ENCODE assay signal across 13 mouse cellular contexts in the genomic region with DNA sequence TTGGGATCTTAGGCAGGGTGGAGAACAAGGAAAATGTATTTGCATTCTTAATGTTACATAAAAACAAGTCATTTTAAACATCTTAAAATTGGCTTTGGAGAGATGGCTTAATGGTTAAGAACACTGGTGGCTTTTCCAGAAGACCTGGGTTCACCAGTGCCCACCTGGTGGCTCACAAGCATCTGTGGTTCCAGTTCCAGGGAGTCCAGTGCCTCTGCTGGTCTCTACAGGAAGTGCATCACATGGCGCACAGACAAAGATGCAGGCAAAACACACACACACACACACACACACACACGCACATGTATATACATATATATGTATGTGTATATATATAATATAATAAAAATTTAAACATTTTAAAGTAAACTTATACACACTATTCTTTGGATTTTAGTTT. TPM values are rescaled to one million over a fixed set of nuclear protein-coding genes. Genes with fewer than 3 reads are reported as not detected.
DNase-seq lines count a peak whose midpoint lies in the region; ATAC-seq and TF ChIP-seq lines count a peak whose summit lies in the region.
"Had no signal": no experiment of that assay in that cellular context is flagged by ENCODE, and none has a peak within 500 bp of the region (broad histone marks: within the 10 kb centered on the region; RNA-seq: fewer than 3 reads in every experiment).

No protein-coding gene starts in this region.

- H3K27me3 ChIP-seq in heart, postnatal 0 days (ENCODE audit: control insufficient read depth, insufficient read depth, low read length) = no peaks in the 10 kb centered on the region
- H3K27me3 ChIP-seq: liver, embryonic 13.5 days had no signal

- no peaks in the 10 kb centered on the region for H3K9me3 ChIP-seq in heart, postnatal 0 days (replicated peaks; ENCODE audit: control insufficient read depth, low read length)
- H3K9me3 ChIP-seq: forebrain, embryonic 10.5 days; liver, embryonic 13.5 days had no signal

- no peak for TF ChIP-seq EP300 in heart, postnatal 0 days (IDR thresholded peaks at IDR 0.05; ENCODE audit: low read depth)

- no peak overlapping the region for H3K27ac ChIP-seq in heart, postnatal 0 days (ENCODE audit: low read depth)
- H3K27ac ChIP-seq: forebrain, embryonic 10.5 days; liver, embryonic 13.5 days had no signal

- H3K4me2 ChIP-seq in heart, postnatal 0 days (ENCODE audit: low read depth, low read length) = no peak overlapping the region
- H3K4me2 ChIP-seq: liver, embryonic 13.5 days had no signal

- TF ChIP-seq CTCF in heart, postnatal 0 days (IDR thresholded peaks at IDR 0.05; ENCODE audit: low read depth) = peak; percentile 5; the same call in 1 of the 2 replicates

- no peak overlapping the region for H3K4me3 ChIP-seq in heart, postnatal 0 days (ENCODE audit: low read depth, low read length)
- H3K4me3 ChIP-seq: forebrain, embryonic 10.5 days; liver, embryonic 13.5 days had no signal

- peaks cover 57% of the 10 kb centered on the region for H3K36me3 ChIP-seq in heart, postnatal 0 days (replicated peaks; ENCODE audit: control insufficient read depth, insufficient read depth, low read length)

- no peak for ATAC-seq in heart, postnatal 0 days (ENCODE audit: insufficient read depth, low read depth)
- ATAC-seq in frontal cortex, adult (ENCODE audit: low TSS enrichment) = no peak

- peaks cover 2% of the 10 kb centered on the region; the same call in 1 of the 2 replicates for H3K4me1 ChIP-seq in heart, postnatal 0 days (ENCODE audit: control insufficient read depth, insufficient read depth)

- WGBS in heart, postnatal 0 days = 98% methylated on average over 2 of the region's 2 CpGs

- no peak overlapping the region for H3K9ac ChIP-seq in heart, postnatal 0 days (replicated peaks; ENCODE audit: low read depth, low read length)
- H3K9ac ChIP-seq: liver, embryonic 13.5 days had no signal

- no peak for DNase-seq in heart, postnatal 0 days (ENCODE audit: low spot score)
- no peak for DNase-seq in heart, adult 8-10 months (ENCODE audit: low spot score)
- DNase-seq in 3T3-L1 (ENCODE audit: low read depth, low spot score) (peak; percentile 36), NIH3T3 (ENCODE audit: low read depth) (peak; percentile 34)
- DNase-seq in lung, postnatal 36 days = peak; percentile 26
- no peak for DNase-seq in embryo, embryonic 10 days (ENCODE audit: low spot score)
- no peak for DNase-seq in urinary bladder, postnatal 10 days (ENCODE audit: low spot score)
- DNase-seq: kidney, postnatal 25 days; liver, embryonic 13.5 days had no signal

RNA-seq across cellular contexts. Expression of gene Lrp2bp, which starts 5.0 kb away (rescaled TPM):
- 0.08 and 0.99 TPM in 2 replicates for total RNA-seq in heart, postnatal 0 days (2014; rRNA removed; ENCODE audit: low replicate concordance)
- 0.36 and 0.65 TPM in 2 replicates for polyA plus RNA-seq in heart, postnatal 0 days (2015; fragmentation: Nextera tagmentation; extraction: Ambion mirVana)
- total RNA-seq in heart, adult 8-10 months (2022) = 1 to 10 TPM in 3 of 4 experiments, under 1 TPM in 1; 0.78 to 2.2 (median 1.0) TPM

RNA-seq across cellular contexts. Expression of gene Ankrd37, which starts 11.4 kb away (rescaled TPM):
- 1.2 and 42.2 TPM in 2 replicates for total RNA-seq in heart, postnatal 0 days (2014; rRNA removed; ENCODE audit: low replicate concordance)
- polyA plus RNA-seq in heart, postnatal 0 days (2015; fragmentation: Nextera tagmentation; extraction: Ambion mirVana) = 10.2 and 14.3 TPM in 2 replicates
- 10 to 100 TPM in 1 of 4 experiments, 1 to 10 TPM in 3; 4.0 to 10.6 (median 6.6) TPM for total RNA-seq in heart, adult 8-10 months (2022)

RNA-seq across cellular contexts. Expression of gene Ufsp2, which starts 18.8 kb away (rescaled TPM):
- 16.9 and 47.4 TPM in 2 replicates for total RNA-seq in heart, postnatal 0 days (2014; rRNA removed; ENCODE audit: low replicate concordance)
- polyA plus RNA-seq in heart, postnatal 0 days (2015; fragmentation: Nextera tagmentation; extraction: Ambion mirVana) = 59.5 and 61.4 TPM in 2 replicates
- 10 to 100 TPM; 26.5 to 32.9 (median 27.4) TPM for total RNA-seq in heart, adult 8-10 months (2022)

RNA-seq across cellular contexts. Expression of gene 1700029J07Rik, which starts 19.1 kb away (rescaled TPM):
- not detected in 2 replicates for total RNA-seq in heart, postnatal 0 days (2014; rRNA removed; ENCODE audit: low replicate concordance)
- polyA plus RNA-seq in heart, postnatal 0 days (2015; fragmentation: Nextera tagmentation; extraction: Ambion mirVana) = 1.3 and 1.6 TPM in 2 replicates
- total RNA-seq in heart, adult 8-10 months (2022) = 1 to 10 TPM in 1 of 4 experiments, under 1 TPM in 3; 0.35 to 1.1 (median 0.58) TPM

RNA-seq across cellular contexts. Expression of gene Ccdc110, which starts 59.7 kb away (rescaled TPM):
- not detected in 2 replicates for total RNA-seq in heart, postnatal 0 days (2014; rRNA removed; ENCODE audit: low replicate concordance)
- polyA plus RNA-seq in heart, postnatal 0 days (2015; fragmentation: Nextera tagmentation; extraction: Ambion mirVana) = not detected in 2 replicates
- total RNA-seq in heart, adult 8-10 months (2022) = not detected
- polyA plus RNA-seq: heart, embryonic 16.5 days; liver, embryonic 13.5 days; neural tube, embryonic 11.5 days had no signal

Comparison
In these comparisons a context has a peak if more than half of its experiments do, and no peak if none do; other contexts are left out.
1. DNase-seq: peak in 3T3-L1 (single experiment), NIH3T3 (single experiment) and lung, postnatal 36 days (single experiment); none in heart, postnatal 0 days (single experiment), heart, adult 8-10 months (single experiment), embryo, embryonic 10 days (single experiment) and urinary bladder, postnatal 10 days (single experiment).